Mouse (Mus musculus): Measurements from ENCODE around the gene Dnajc8. TPM values are rescaled to one million over a fixed set of nuclear protein-coding genes. Genes with fewer than 3 reads are reported as not detected.

The Dnajc8 gene
- total RNA-seq (2021) = 10 to 100 TPM; 87.9 to 92.5 TPM
- long read RNA-seq, transcript Dnajc8-202 (9 exons, 1,401 nt) = major isoform, 104 of 122 reads
- long read RNA-seq, partial matches to known transcripts = 1 of 122 reads
- long read RNA-seq, other reads (novel, unspliced or antisense) = 17 of 122 reads

GRCm38 (mm10) chr4:132535406-132536121, at the start of gene Dnajc8:
Dnajc8 (plus strand) TSS chr4:132535550.
- DNase-seq (ENCODE audit: low spot score in 2 of 2) = peak; percentile 88 to 96

GRCm38 (mm10) chr4:132488521-132488920, 46.8 kb upstream of the Dnajc8 start:
- DNase-seq (ENCODE audit: low spot score in 2 of 2) = no peak

- DNase-seq (ENCODE audit: low spot score in 2 of 2) = no peak
These were observed 46.4 kb upstream of the Dnajc8 start for GRCm38 (mm10) chr4:132488976-132489375.

- no peak for DNase-seq (ENCODE audit: low spot score in 2 of 2)
These were observed 44.9 kb upstream of the Dnajc8 start for GRCm38 (mm10) chr4:132490273-132491010.

- DNase-seq (ENCODE audit: low spot score in 2 of 2) = no peak
These were observed 44.3 kb upstream of the Dnajc8 start for GRCm38 (mm10) chr4:132491057-132491456.

GRCm38 (mm10) chr4:132491748-132492147, 43.6 kb upstream of the Dnajc8 start:
- no peak for DNase-seq (ENCODE audit: low spot score in 2 of 2)

GRCm38 (mm10) chr4:132492178-132493060, 42.9 kb upstream of the Dnajc8 start:
- DNase-seq (ENCODE audit: low spot score in 2 of 2) = peak; percentile 22 to 61

DNA sequence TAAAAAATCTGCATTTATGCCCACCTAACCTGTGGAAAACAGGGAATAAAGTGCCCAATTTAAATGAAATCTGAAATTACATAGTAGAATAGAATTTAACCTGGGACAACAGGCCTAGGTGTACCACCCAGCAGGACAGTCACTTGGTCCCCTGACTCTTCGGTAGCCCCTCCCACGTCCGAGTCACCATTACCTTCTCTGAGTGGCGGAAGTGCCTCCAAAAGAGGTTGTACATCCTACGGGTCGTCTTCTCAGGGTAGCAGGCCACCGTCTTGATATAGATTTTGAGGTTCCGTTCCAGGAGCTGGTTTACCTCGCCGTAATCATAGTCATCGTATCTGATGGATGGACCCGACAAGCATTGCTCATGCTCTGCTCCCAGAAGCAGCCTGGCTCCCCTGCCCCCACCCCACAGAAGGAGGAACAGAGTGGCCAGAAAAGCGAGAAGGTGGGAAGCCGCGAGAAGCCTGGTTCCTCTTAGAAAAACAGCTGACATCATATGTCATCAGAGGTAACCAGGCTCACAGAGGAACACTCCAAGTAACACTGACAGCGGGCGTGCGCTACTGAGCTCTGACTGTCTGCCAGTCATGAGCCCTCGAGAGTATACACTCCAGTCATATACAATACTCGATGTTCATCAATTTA, 41.0 kb upstream of the Dnajc8 start:
- DNase-seq (ENCODE audit: low spot score in 2 of 2) = peak in 1 of 2 experiments; percentile 34

- DNase-seq (ENCODE audit: low spot score in 2 of 2) = no peak
These were observed 33.7 kb upstream of the Dnajc8 start for GRCm38 (mm10) chr4:132501639-132502038.

- DNase-seq (ENCODE audit: low spot score in 2 of 2) = no peak
These were observed 32.0 kb upstream of the Dnajc8 start for GRCm38 (mm10) chr4:132503344-132503743.

DNA sequence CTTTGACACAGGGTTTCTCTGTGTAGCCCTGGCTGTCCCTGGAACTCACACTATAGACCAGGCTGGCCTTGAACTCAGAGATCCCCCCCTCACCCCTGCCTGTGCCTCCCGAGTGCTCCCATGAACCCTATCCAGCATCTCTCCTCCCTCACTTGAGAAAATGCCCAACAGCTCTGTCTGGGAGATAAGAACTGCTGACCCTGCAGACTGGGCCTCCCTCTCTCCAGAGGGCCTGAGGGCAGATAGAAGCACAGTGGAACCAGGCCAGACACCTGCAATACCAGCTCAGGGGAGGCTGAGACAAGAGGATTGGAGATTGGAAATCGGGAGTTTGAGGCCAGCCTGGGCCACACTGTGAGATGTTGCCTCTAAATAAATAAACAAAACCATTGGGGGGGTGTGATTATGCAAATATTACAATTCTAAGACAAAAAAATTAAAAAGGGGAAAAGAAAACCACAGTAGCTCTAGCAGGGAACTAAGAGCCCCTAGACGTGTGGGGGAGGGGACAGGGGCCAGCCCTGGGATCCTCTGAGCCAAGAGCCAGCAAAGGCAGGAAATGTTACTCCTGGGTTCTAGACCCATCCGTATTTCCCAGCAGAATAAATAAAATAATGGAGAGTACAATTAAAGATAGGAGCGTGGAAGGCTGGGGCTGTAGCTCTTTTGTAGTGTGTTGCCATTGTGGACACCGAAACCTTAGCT, 30.2 kb upstream of the Dnajc8 start:
- DNase-seq (ENCODE audit: low spot score in 2 of 2) = no peak

DNA sequence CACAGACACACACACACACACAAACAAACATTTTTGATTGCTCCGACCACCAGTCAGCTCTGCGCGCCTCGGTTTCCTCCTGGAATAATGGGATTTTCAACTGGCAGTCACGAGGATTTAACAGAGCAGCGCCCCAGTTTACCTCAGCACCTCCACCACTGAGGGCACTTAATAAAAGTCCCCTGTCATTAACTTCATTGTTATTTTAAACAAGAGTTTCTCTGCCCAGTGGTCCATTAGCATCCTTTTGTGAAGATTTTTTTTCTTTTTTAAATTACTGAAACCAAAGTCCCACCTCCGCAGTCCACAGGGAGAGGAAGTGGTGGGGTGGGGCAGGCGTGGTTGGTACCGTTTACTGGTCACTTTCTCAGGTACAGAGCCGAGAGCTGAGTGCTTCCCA, 29.6 kb upstream of the Dnajc8 start:
- no peak for DNase-seq (ENCODE audit: low spot score in 2 of 2)

- DNase-seq (ENCODE audit: low spot score in 2 of 2) = no peak
These were observed 29.1 kb upstream of the Dnajc8 start for GRCm38 (mm10) chr4:132506250-132506649.

DNA sequence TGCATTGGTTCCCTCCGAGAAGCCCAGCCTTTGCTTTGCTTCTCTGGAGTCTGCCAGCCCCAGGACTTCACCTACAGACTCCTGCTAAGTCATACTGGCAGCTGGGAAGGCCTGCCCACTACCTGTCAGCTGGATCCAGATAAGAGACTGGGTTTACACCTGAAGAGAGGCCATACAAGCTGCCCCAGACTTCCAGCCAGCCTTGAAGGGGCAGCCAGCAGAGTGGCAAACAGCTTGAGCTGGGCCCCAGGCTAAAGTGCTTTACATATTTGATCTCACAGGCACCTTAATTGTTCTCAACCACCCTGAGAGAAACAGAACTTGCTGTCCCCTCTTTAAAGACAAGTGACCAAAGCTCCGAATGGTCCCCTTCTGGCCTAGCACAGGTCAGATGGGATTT, 28.1 kb upstream of the Dnajc8 start:
- no peak for DNase-seq (ENCODE audit: low spot score in 2 of 2)

- DNase-seq (ENCODE audit: low spot score in 2 of 2) = peak; percentile 23 to 31
These were observed 25.6 kb upstream of the Dnajc8 start for GRCm38 (mm10) chr4:132509621-132510296.

GRCm38 (mm10) chr4:132510352-132510798, 25.0 kb upstream of the Dnajc8 start, which contains the start of gene Sesn2:
Sesn2 (minus strand) TSS chr4:132510501.
- peak; percentile 96 to 99 for DNase-seq (ENCODE audit: low spot score in 2 of 2)

DNA sequence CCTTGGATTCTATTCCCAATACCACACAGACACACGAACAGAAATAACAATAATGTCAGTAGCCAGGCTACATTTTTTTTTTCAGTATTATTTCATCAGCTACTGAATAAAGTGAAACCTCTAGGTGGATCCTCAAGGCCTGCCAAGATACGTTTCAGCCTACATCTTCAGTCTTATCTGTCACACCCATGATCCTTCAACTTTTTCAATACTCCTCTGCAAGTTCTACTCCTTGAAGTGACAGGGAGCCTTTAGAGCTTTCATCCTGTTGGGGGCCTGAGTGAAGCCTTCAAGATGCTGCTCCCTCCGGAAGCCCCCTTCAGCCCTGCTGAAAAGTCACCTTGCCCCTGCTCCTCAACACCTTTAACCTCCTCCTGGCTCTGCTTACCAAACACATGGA, 23.3 kb upstream of the Dnajc8 start:
- DNase-seq (ENCODE audit: low spot score in 2 of 2) = no peak

- DNase-seq (ENCODE audit: low spot score in 2 of 2) = no peak
These were observed 21.7 kb upstream of the Dnajc8 start for GRCm38 (mm10) chr4:132513395-132514273.

All from layer of hippocampus, adult 18-20 months (tissue).